Mouse (Mus musculus): Measurements from ENCODE around the gene Rhobtb3. TPM values are rescaled to one million over a fixed set of nuclear protein-coding genes. Genes with fewer than 3 reads are reported as not detected.

The Rhobtb3 gene
- polyA plus RNA-seq (2015; fragmentation: Nextera tagmentation; extraction: Ambion mirVana), result 27.2 and 29.1 TPM in 2 replicates

DNA sequence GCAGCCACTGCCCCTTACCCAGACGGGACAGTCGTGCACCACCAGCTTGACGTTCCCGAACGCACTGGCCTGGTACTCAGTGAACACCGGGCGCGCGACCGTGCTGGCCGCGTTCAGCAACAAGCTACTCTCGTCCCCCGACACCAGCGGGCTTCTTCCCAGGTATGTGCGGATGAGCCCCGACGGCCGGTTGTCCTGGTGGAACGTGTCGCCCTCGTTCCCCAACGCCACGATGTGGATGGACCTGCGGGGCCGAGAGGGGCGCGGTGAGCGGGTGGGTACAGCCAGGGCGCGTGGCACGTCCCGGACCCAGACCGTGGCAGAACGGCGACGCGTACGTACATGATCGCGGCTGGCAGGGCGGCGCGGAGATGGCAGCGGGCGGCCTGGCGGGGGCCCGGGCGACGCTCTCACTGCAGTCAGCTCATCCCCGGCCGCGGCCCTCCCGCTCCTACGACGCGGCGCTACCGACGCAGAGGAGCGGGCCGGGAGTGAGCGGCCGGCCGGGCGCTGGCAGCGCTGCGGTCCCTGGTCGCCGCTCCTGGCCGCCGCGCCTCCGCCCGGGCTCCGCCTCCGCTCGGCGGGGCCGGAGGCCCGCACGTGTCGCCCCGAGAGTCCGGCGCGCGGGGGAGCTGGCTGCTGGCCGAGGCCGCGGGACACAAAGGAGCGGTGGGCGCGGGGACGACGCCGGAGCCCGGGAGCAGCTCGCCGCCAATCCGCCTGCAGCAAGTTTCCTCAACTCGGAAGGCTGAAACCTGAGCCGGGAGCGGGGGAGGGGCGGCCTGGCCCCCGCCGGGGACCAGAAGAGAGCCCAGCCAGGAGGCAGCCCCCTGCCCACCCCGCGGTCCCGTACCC is at the start of gene Rhobtb3:
Gene Rhobtb3 (minus strand): TSS at position 737 of the 855 bp plus-strand sequence.
- WGBS, result under 1% methylated on average over 105 of the region's 110 CpGs
- H3K36me3 ChIP-seq, result peaks cover 7% of the 10 kb centered on the region
- H3K4me3 ChIP-seq, result peak within 1 kb of the TSS; percentile 70
- peaks cover 29% of the 10 kb centered on the region for H3K4me1 ChIP-seq (replicated peaks)
- peak within 1 kb of the TSS; percentile 72 for H3K4me2 ChIP-seq
- peak; percentile 91 for ATAC-seq (ENCODE audit: low read depth)
- no peaks in the 10 kb centered on the region for H3K27me3 ChIP-seq
- H3K27ac ChIP-seq (replicated peaks), result peak within 1 kb of the TSS; percentile 99
- peak within 1 kb of the TSS; percentile 92 for H3K9ac ChIP-seq
- no peaks in the 10 kb centered on the region for H3K9me3 ChIP-seq

DNA sequence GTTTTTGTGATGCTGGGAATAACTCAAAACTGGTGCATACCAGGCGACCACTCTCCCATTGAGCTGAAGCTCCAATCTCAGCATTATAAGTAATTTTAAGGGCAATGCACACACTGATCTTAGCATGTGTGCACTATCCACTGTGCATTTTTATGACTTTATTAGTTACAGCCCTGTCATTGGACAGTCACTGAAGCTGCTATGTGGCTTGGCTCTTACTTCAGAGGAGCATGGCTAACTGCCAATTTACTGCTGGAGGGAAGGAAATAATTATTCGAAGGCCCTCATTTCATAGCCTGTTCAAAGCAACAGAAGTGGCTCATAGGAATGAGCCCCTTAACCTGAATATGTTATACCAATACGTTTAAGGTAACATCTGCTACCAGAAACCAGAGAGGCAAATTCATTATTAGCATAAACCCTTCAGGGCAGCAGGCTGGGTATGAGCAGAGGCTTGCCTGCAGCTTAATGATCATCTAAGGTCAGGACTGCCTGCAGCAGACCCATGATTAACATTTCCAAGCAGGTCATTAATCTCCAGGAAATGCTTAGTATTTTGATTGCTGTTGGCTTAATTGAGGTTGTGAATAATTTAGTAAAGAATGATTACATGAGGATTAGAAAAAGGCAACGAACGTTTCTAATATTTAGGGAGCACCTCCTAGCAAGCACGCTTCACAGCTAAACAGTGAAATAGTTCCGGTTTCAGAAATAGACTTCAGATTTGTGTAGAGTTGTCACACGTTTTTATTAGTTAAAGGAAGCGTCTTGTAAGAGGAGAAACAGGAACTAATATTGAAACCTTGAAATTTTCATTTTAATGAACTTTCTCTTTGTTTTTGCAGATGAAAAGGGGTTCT is 48.7 kb upstream of the Rhobtb3 start:
- Histone ChIP-seq H3K27ac (replicated peaks) (peak overlapping the region; percentile 47; the same call in 1 of the 2 replicates), H3K27me3 (no peaks in the 10 kb centered on the region), H3K4me1 (replicated peaks) (peaks cover 15% of the 10 kb centered on the region), H3K36me3 (no peaks in the 10 kb centered on the region), H3K4me2 (no peak overlapping the region), H3K4me3 (no peak overlapping the region), H3K9me3 (0 out of 2 replicates have a peak, but pooled peaks cover 5% of the 10 kb centered on the region), H3K9ac (no peak overlapping the region)
- ATAC-seq (ENCODE audit: low read depth), result peak; percentile 92
- 30% methylated on average over 9 of the region's 9 CpGs for WGBS

DNA sequence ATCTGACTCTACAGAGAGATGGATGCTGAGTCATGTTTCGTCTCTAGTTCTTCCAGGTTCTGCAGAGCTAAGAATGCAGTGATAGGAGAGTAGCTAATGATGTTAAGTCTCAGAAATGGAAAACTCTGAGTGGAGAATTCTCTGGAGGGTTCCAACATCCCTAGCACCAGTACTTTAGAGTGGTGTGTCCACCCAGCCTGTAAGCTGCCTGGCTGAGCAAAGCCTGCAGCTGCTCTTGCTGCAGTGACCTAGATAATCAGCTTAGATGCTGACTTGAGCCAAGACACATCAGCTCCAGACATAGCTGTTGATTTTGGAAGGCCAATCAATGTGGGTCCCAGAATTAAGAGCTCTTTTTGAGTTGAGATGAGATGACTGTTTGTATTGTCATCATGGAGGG is 44.4 kb upstream of the Rhobtb3 start:
- Histone ChIP-seq H3K27ac (replicated peaks) (no peak overlapping the region), H3K4me1 (replicated peaks) (peaks cover 15% of the 10 kb centered on the region), H3K9ac (no peak overlapping the region), H3K36me3 (no peaks in the 10 kb centered on the region), H3K4me3 (no peak overlapping the region), H3K27me3 (no peaks in the 10 kb centered on the region), H3K4me2 (no peak overlapping the region), H3K9me3 (no peaks in the 10 kb centered on the region)
- WGBS, result 88% methylated on average over 1 of the region's 1 CpGs
- ATAC-seq (ENCODE audit: low read depth), result no peak

DNA sequence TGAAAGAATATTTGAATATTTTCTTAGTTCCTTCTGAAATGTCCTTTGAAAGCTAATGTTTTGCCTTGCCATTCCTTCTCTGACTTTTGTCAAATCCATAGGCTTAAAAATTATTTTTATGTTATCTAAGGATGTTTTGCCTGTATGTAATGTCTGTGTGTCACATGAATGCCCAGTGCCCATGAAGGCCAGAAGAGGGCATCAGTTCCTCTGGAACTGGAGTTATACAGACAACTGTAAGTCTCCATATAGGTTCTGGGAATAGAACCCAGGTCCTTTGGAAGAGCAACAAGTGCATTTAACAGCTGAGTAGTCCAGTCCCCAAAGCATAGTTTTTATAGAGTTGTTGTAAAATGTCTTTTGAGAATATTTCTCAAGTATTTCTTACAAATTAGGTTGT is 38.2 kb upstream of the Rhobtb3 start:
- Histone ChIP-seq H3K4me2 (no peak overlapping the region), H3K9me3 (0 out of 2 replicates have a peak, but pooled peaks cover 2% of the 10 kb centered on the region), H3K9ac (no peak overlapping the region), H3K36me3 (no peaks in the 10 kb centered on the region), H3K27ac (replicated peaks) (no peak overlapping the region), H3K4me1 (replicated peaks) (no peaks in the 10 kb centered on the region), H3K4me3 (no peak overlapping the region), H3K27me3 (no peaks in the 10 kb centered on the region)
- ATAC-seq (ENCODE audit: low read depth), result no peak

DNA sequence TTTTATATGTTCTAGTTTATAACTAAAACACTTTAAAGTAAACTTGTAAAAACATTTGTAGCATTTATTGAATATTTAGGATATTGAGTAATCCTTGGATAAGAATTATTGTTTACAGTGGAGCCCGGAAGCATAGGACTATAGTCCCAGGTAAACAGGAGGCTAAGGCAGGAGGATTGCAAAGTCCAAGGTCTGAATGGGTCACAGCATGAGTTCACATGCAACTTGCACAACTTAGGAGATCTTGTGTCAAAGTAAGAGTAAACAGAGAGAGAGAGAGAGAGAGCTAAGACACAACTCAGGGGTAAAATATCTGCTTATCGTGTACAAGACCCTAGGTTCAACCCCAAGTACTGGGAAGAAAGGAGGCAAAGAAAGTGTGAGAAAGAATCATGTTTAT is 32.9 kb upstream of the Rhobtb3 start:
- Histone ChIP-seq H3K36me3 (no peaks in the 10 kb centered on the region), H3K27me3 (no peaks in the 10 kb centered on the region), H3K27ac (replicated peaks) (no peak overlapping the region), H3K4me1 (replicated peaks) (no peaks in the 10 kb centered on the region), H3K9me3 (no peaks in the 10 kb centered on the region), H3K4me2 (no peak overlapping the region), H3K4me3 (no peak overlapping the region), H3K9ac (no peak overlapping the region)
- WGBS, result 89% methylated on average over 2 of the region's 2 CpGs
- no peak for ATAC-seq (ENCODE audit: low read depth)

DNA sequence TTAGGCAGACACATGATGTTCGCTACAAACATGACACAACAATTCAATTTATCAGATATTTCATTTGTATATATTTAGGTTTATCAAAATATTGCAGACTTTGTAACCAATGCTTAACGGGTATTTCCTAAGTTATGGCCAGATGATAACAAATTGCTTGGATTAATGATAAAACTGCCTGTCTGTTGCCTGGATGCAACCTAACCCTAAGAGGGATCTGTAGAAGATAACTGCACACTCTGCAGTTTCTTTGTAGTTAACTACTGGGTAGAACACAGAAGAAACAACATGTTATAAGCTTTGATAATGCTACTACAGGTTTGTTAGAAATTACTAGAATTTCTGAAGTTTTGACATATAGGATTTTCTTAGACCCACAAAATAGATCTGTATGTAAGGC is 32.5 kb upstream of the Rhobtb3 start:
- H3K4me3 ChIP-seq, result no peak overlapping the region
- no peak for ATAC-seq (ENCODE audit: low read depth)
- 91% methylated on average over 2 of the region's 2 CpGs for WGBS
- H3K27me3 ChIP-seq, result no peaks in the 10 kb centered on the region
- H3K4me1 ChIP-seq (replicated peaks), result no peaks in the 10 kb centered on the region
- no peaks in the 10 kb centered on the region for H3K9me3 ChIP-seq
- H3K27ac ChIP-seq (replicated peaks), result no peak overlapping the region
- H3K36me3 ChIP-seq, result no peaks in the 10 kb centered on the region
- H3K4me2 ChIP-seq, result no peak overlapping the region
- H3K9ac ChIP-seq, result no peak overlapping the region

DNA sequence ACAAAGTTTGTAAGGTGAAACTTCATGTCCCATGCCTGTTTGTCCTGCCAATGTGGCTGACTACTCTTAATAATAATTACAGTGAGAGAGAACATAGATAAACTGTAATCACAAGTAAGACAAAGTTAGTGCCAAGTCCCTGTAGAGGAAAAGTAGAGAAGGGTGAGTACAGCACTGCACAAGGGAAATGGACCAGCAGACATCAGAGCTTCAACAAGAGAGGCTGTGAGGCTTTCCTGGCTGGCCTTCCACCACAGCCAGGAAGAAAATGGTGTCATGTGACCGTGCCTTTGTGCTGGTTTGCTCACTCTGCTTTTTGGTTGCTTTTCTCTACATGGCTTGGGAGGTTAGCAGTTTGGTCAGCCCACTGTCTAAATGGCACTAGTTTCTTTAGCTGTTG is 31.9 kb upstream of the Rhobtb3 start:
- H3K9ac ChIP-seq, result no peak overlapping the region
- no peak overlapping the region for H3K4me2 ChIP-seq
- no peak overlapping the region for H3K4me3 ChIP-seq
- H3K4me1 ChIP-seq (replicated peaks), result no peaks in the 10 kb centered on the region
- no peaks in the 10 kb centered on the region for H3K9me3 ChIP-seq
- 71% methylated on average over 1 of the region's 1 CpGs for WGBS
- H3K27ac ChIP-seq (replicated peaks), result no peak overlapping the region
- no peaks in the 10 kb centered on the region for H3K27me3 ChIP-seq
- H3K36me3 ChIP-seq, result no peaks in the 10 kb centered on the region
- ATAC-seq (ENCODE audit: low read depth), result no peak

DNA sequence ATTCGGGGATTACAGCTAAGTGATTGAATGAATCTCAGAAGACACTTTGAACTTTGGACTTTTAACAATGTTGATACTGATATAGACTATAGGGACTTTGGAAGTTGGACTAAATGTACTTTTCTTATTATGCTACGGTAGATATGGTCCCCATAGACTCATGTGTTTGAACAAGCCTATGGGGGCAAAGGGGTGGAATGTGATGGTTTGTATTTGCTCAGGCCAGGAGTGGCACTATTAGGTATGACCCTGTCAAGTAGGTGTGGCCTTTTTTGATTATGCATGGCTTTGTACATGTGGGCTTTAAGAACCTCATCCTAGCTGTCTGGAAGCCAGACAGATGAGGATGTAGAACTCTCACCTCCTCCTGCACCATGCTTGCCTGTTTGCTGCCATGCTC is 30.8 kb upstream of the Rhobtb3 start:
- H3K4me2 ChIP-seq, result no peak overlapping the region
- H3K27ac ChIP-seq (replicated peaks), result no peak overlapping the region
- H3K27me3 ChIP-seq, result no peaks in the 10 kb centered on the region
- no peak overlapping the region for H3K4me3 ChIP-seq
- H3K4me1 ChIP-seq (replicated peaks), result no peaks in the 10 kb centered on the region
- ATAC-seq (ENCODE audit: low read depth), result no peak
- H3K36me3 ChIP-seq, result no peaks in the 10 kb centered on the region
- H3K9ac ChIP-seq, result no peak overlapping the region
- 86% methylated on average over 2 of the region's 2 CpGs for WGBS
- H3K9me3 ChIP-seq, result no peaks in the 10 kb centered on the region

DNA sequence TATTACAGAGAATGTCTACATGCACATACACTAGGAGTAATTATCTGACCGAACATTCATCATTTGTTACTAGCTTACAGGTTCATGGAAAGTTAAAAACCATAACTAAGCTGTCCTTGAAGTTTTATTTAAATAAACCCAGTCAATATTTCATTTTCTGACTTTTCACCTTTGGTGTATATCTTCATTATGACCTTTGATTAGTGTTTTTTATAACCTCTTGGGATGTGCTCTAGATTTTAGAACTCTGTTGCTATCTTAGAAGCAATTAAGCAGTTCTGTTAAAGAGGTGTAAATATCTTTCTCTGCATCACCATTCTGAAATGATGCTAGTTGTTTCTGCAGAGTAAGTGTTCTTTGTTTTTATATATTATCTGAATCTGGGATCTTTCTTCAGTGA is 23.1 kb upstream of the Rhobtb3 start, which contains the start of gene Spata9:
Gene Spata9 (plus strand): TSS at position 301 of the 400 bp plus-strand sequence.
- 87% methylated on average over 1 of the region's 1 CpGs for WGBS
- no peaks in the 10 kb centered on the region for H3K36me3 ChIP-seq
- H3K9ac ChIP-seq, result no peak within 1 kb of the TSS
- no peaks in the 10 kb centered on the region for H3K27me3 ChIP-seq
- no peak for ATAC-seq (ENCODE audit: low read depth)
- no peaks in the 10 kb centered on the region; the same call in 1 of the 2 replicates for H3K9me3 ChIP-seq
- no peak within 1 kb of the TSS for H3K4me3 ChIP-seq
- no peaks in the 10 kb centered on the region for H3K4me1 ChIP-seq (replicated peaks)
- H3K4me2 ChIP-seq, result no peak within 1 kb of the TSS
- H3K27ac ChIP-seq (replicated peaks), result no peak within 1 kb of the TSS

DNA sequence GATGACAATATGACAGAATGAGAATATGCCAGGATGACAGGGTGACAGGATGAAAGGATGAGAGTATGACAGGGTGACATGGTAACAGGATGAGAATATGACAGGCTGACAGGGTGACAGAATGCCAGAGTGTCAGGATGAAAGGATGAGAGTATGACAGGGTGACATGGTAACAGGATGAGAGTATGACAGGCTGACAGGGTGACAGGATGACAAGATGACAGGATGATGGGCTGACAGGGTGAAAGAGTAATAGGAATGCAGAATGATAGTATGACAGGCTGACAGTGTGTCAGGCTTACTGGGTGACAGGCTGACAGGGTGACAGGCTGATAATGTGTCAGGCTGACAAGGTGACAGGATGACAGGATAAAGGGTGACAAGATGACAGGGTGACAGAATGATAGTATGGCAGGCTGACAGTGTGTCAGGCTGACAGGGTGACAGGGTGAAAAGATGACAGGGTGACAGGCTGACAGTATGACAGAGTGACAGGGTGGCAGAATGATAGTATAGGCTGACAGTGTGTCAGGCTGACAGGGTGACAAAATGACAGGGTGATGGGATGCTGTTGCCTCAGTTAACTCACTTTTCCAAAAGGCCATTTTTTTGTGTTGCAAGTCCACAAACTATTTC is 11.8 kb upstream of the Rhobtb3 start:
- Histone ChIP-seq H3K4me3 (no peak overlapping the region), H3K4me1 (replicated peaks) (no peaks in the 10 kb centered on the region), H3K4me2 (no peak overlapping the region), H3K36me3 (no peaks in the 10 kb centered on the region), H3K9me3 (no peaks in the 10 kb centered on the region), H3K27ac (replicated peaks) (no peak overlapping the region), H3K27me3 (no peaks in the 10 kb centered on the region), H3K9ac (no peak overlapping the region)
- ATAC-seq (ENCODE audit: low read depth), result no peak

DNA sequence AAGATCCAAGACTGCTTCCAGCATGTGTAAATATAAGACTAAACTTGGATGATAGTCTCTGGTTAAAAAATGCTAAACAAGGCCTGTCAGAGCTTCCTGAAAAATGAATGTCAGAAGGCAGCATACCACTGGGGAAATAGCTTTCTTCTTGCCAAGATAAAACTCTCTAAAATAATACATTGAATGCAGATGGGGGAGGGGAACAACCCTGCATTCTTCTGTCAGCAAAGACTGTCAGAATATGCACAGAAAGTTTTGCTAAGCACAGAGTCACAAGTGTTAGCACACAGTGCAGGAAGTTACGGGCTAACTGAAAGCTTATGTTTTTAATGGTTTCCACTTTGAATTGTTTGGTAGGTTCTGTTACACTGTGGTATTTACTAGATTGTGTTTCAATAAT is 6.6 kb upstream of the Rhobtb3 start:
- H3K36me3 ChIP-seq, result no peaks in the 10 kb centered on the region
- no peak overlapping the region for H3K4me3 ChIP-seq
- H3K4me2 ChIP-seq, result no peak overlapping the region
- 86% methylated on average over 1 of the region's 1 CpGs for whole genome bisulfite sequencing
- no peak for ATAC-seq (ENCODE audit: low read depth)
- H3K4me1 ChIP-seq (replicated peaks), result no peaks in the 10 kb centered on the region
- H3K9ac ChIP-seq, result no peak overlapping the region
- no peak overlapping the region for H3K27ac ChIP-seq (replicated peaks)
- no peaks in the 10 kb centered on the region for H3K27me3 ChIP-seq
- H3K9me3 ChIP-seq, result no peaks in the 10 kb centered on the region

Measured in neural tube, embryonic 13.5 days (tissue).